8 mouse cellular contexts compared by ENCODE assay signal in genomic region chr5:35918387-35918786, GRCm38 (mm10). TPM values are rescaled to one million over a fixed set of nuclear protein-coding genes. Genes with fewer than 3 reads are reported as not detected.
A peak's percentile ranks its signal among the peaks of the same experiment; 100 is the strongest.
DNase-seq lines count a peak whose midpoint lies in the region; ATAC-seq and TF ChIP-seq lines count a peak whose summit lies in the region.

No protein-coding gene starts in this region.

- no peak overlapping the region for H3K4me3 ChIP-seq in limb, embryonic 14.5 days (replicated peaks; ENCODE audit: low read length)

- peak overlapping the region; percentile 55 for H3K27ac ChIP-seq in limb, embryonic 14.5 days (replicated peaks; ENCODE audit: low read depth, low read length)

- intact Hi-C loops in gastrocnemius, postnatal 14 days (cut with DNase I; ENCODE audit: low total_unique reads), result no loop called here

- no peak for TF ChIP-seq POLR2A in limb, embryonic 14.5 days (IDR thresholded peaks at IDR 0.05; ENCODE audit: borderline replicate concordance, extremely low read depth, insufficient read depth, insufficient read length)

- H3K27me3 ChIP-seq in limb, embryonic 14.5 days (ENCODE audit: control insufficient read depth, insufficient read depth, low read length), result no peaks in the 10 kb centered on the region

- peak; percentile 29 for DNase-seq in embryo, embryonic 11 days
- DNase-seq in embryo, embryonic 9.5 days (ENCODE audit: extremely low spot score), result no peak
- DNase-seq in retina, postnatal 1 day, result peak; percentile 45
- DNase-seq in retina, embryonic 14.5 days (ENCODE audit: low spot score), result no peak
- DNase-seq in limb, embryonic 14.5 days (ENCODE audit: low spot score), result peak; percentile 15
- no peak for DNase-seq in gastrocnemius, postnatal 14 days
- no peak for DNase-seq in gastrocnemius, postnatal 4 days (ENCODE audit: low spot score in 2 of 2)
- no peak for DNase-seq in kidney, adult 18-20 months

- 0 out of 2 replicates have a peak overlapping the region, but pooled peaks have one; percentile 7 for H3K9ac ChIP-seq in limb, embryonic 14.5 days (ENCODE audit: low read depth, low read length, severe bottlenecking)

- 20% methylated on average over 8 of the region's 8 CpGs for WGBS in limb, embryonic 14.5 days

- H3K4me2 ChIP-seq in limb, embryonic 14.5 days (replicated peaks; ENCODE audit: low read depth, low read length, severe bottlenecking), result no peak overlapping the region

- no peaks in the 10 kb centered on the region for H3K9me3 ChIP-seq in limb, embryonic 14.5 days (ENCODE audit: control insufficient read depth, low read length)

- no peak for ATAC-seq in limb, embryonic 14.5 days (ENCODE audit: low FRiP score, low read depth)

- peaks cover 51% of the 10 kb centered on the region for H3K4me1 ChIP-seq in limb, embryonic 14.5 days (ENCODE audit: control insufficient read depth, insufficient read depth, low read length)

- no peaks in the 10 kb centered on the region for H3K36me3 ChIP-seq in limb, embryonic 14.5 days (ENCODE audit: control insufficient read depth, insufficient read depth, low read length)

RNA-seq across cellular contexts. Expression of gene Afap1, which starts 25.3 kb away (rescaled TPM):
- 20.4 and 25.6 TPM in 2 replicates for polyA plus RNA-seq in limb, embryonic 14.5 days (2012; rRNA removed)
- 19.5 and 21.6 TPM in 2 replicates for polyA plus RNA-seq in limb, embryonic 14.5 days (2014; fragmentation: Nextera tagmentation; extraction: Ambion mirVana)
- total RNA-seq in gastrocnemius, postnatal 14 days (2021), result 10 to 100 TPM; 11.0 to 14.5 TPM
- total RNA-seq in gastrocnemius, postnatal 4 days (2021), result 10 to 100 TPM; 44.5 to 48.0 TPM

Comparison
In these comparisons a context has a peak if more than half of its experiments do, and no peak if none do; other contexts are left out.
1. DNase-seq: peak in embryo, embryonic 11 days (single experiment), retina, postnatal 1 day (single experiment) and limb, embryonic 14.5 days (single experiment); none in embryo, embryonic 9.5 days (single experiment), retina, embryonic 14.5 days (single experiment), gastrocnemius, postnatal 14 days (single experiment), gastrocnemius, postnatal 4 days (0 of 2) and kidney, adult 18-20 months (single experiment).